Mouse (Mus musculus) cerebellum, adult 11-12 months (tissue): Measurements from ENCODE around the gene Gmfg.

Experiments
- DNase-seq: peaks from one replicate; pipeline ENCODE4 v3.0.0; 2022

Gmfg gene

GRCm38 (mm10) chr7:28436932-28437570 lies at the start of gene Gmfg:
Gmfg (plus strand) TSS chr7:28437447.
- DNase-seq, result peak; percentile 79

DNA sequence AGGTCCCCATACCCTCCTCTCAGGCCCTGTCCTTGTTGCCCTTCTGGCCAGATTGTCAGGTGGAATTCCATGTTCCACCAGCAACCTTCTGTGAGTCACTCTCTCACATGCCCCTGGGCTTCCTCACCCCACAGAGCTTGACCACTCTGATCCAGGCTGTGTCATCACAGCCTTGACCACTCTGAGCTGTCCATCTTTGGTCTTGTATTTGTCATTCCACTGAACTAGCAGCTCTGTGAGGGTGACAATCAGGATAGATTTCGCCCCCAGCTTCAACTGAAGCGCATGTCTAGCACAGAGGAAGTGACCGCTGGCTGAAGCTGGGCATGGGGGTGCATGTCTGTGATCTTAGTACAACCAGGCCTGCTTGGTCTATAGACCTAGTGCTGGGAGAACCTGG lies 46.9 kb upstream of the Gmfg start:
- no peak for DNase-seq

- DNase-seq, result peak; percentile 99
Observed at GRCm38 (mm10) chr7:28392429-28393271, 44.6 kb upstream of the Gmfg start, which contains the start of the genes Med29 and Paf1. Med29 (minus strand) TSS chr7:28392708. Paf1 (plus strand) TSS chr7:28392951.

DNA sequence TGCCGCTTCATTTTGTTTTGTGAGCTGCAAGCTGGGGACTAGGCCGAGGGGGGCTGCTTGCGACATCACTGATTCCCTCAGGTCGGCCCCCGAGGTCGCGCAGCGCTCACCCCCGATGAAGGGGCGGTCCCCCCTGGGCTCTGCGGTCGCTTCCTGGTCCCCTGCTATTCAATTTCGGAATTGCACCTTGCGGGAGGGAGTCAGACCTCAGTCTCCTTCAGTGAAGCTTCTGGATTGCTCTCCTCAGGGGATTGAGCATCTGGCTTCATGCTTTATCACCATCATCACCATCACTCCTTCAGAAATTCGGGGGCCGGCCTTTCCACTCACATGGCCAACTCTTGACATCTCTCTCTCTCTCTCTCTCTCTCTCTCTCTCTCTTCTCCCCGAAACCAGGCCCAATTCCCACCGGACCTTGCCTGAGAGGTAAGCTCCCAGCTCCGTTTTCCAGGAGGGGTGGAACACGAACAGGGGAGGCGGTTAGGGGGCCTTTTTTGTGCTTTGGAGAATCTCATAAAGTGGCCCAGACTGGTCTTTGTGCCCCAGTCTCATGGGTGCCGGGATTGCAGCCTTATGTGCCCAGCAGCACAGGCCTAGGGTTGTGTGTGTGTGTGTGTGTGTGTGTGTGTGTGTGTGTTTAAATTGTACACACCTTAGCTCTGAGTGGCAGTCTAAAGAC lies 43.8 kb upstream of the Gmfg start:
- DNase-seq, result no peak

DNA sequence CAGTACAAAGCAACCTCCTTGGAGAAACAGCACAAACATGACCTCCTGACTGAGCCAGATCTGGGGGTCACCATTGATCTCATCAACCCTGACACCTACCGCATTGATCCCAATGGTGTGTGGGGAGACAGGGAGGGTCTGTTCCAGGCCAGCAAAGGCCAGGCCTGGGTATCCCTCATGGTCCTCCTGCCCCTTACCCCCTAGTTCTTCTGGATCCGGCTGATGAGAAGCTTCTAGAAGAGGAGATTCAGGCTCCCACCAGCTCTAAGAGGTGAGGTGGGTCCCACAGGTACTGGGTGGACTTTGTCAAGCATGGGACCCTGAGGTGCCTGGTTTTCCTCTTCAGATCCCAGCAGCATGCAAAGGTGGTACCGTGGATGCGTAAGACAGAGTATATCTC lies 41.8 kb upstream of the Gmfg start:
- no peak for DNase-seq

DNA sequence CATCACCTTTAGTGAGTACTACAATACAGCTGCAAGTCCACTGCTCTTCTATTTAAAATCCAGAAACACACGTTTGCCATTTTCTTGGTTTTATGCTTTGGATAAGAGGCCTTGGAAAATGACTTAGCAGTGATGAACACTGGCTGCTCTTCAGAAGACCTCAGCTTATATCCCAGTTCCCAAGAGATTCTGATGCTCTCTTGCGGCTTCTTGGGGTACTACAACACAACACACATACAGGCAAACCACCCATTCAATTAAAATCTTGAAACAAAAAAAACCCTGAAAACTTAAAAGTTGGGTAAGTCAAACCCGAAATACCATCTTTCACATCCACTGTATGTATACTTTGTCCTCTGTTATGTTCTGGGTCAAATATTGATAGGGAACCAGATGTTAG lies 39.2 kb upstream of the Gmfg start:
- DNase-seq, result no peak

DNA sequence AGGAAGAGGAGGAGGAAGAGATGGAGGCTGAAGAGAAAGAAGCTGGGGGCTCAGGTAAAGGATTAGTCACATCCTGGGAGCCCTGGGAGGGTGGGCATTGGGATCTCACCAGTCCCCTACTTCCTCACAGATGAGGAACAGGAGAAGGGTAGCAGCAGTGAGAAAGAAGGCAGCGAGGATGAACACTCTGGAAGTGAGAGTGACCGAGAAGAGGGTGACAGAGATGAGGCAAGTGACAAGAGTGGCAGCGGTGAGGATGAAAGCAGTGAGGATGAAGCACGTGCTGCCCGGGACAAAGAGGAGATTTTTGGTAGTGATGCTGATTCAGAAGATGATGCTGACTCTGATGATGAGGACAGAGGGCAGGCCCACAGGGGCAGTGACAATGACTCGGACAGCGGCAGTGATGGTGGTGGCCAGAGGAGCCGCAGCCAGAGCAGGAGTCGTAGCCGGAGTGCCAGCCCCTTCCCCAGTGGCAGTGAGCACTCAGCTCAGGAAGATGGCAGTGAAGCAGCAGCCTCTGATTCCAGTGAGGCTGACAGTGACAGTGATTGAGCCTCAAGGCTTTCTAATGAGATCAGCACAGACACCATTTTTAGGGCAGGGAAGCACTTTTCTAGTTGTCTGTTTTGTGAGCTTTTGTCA lies 38.4 kb upstream of the Gmfg start:
- no peak for DNase-seq

GRCm38 (mm10) chr7:28401030-28401429 lies 36.2 kb upstream of the Gmfg start:
- no peak for DNase-seq

- DNase-seq, result no peak
Observed at GRCm38 (mm10) chr7:28401942-28402341, 35.3 kb upstream of the Gmfg start.

GRCm38 (mm10) chr7:28410841-28411475 lies 26.3 kb upstream of the Gmfg start:
- no peak for DNase-seq

DNA sequence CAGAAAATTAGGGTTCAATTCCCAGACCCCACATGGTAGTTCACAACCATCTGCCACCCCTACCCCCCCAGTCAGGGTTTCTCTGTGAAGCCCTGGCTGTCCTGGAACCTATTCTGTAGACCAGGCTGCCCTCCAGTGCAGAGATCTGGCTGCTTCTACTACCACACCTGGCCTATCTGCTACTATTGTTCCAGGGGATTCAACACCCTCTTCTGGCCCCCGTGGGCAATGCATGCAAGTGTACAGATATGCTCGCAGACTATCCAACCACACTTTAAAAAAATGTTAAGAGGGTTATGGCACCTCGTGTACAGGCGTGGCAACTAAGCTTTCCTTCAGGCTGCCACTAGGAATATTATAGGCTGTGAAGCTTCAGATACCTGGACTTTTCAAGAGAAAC lies 24.4 kb upstream of the Gmfg start:
- no peak for DNase-seq

- no peak for DNase-seq
Observed at GRCm38 (mm10) chr7:28417368-28417767, 19.9 kb upstream of the Gmfg start.

- DNase-seq, result no peak
Observed at GRCm38 (mm10) chr7:28418096-28418670, 19.1 kb upstream of the Gmfg start.

GRCm38 (mm10) chr7:28419416-28419815 lies 17.8 kb upstream of the Gmfg start:
- DNase-seq, result no peak

DNA sequence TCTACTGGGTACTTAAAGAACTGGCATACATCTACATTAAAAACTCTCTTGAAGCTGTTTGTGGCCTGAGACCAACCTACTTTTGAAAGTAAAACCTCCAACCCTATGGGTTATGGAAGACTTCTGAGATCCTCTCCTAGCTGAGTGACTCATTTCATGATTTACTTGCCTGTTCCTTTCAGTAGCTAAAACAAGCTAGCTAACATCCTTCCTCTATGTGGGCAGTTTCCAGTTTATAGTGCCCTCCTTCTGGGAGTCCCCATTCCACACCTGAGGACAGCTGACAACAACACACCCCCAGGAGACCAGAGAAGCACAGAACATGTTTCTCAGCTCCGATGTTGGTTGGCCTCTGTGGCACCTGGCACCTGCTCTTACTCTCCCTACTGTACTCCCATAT lies 14.2 kb upstream of the Gmfg start:
- DNase-seq, result no peak

DNA sequence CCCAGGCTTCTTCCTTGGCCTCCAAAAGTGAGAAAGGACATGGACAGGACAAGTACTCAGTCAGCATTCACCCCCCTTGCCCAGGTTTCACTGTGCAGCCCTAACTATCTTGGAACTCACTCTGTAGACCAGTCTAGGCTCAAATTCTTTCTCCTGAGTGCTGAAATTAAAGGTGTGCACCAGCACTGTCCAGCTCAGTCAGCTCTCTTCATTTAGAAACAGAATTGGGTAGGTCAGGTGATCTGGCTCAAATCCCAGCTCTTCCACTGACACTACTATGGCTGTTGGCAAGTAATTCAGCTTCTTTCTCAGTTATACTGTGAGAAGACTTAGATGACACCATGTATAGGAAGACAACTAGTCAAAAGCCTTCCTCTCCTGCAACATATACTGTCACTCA lies 9.5 kb upstream of the Gmfg start:
- no peak for DNase-seq

DNA sequence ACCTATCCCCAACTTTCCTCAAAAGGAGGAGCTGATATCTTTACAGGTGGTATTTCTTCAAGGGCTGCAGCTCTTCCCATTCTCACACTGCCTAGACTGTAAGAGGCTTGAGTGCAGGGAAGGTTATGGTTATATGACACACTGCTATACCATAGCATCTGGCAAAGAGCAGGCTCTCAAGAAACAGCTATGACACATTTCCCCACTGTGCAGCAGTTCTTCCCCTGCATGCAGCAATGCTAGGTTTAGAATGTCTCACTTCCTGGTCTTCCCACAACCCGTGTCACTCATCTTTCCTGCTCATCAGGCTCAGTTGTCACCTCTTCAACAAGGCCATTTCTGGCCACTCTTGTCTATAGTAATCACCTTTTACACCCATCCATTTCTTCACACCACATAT lies 6.7 kb upstream of the Gmfg start:
- DNase-seq, result no peak

- DNase-seq, result no peak
Observed at GRCm38 (mm10) chr7:28432252-28432651, 5.0 kb upstream of the Gmfg start.

GRCm38 (mm10) chr7:28435660-28436259 lies 1.5 kb upstream of the Gmfg start:
- DNase-seq, result peak; percentile 72

- DNase-seq, result peak; percentile 100
Observed at GRCm38 (mm10) chr7:28436271-28436904, 859 bp upstream of the Gmfg start.

DNA sequence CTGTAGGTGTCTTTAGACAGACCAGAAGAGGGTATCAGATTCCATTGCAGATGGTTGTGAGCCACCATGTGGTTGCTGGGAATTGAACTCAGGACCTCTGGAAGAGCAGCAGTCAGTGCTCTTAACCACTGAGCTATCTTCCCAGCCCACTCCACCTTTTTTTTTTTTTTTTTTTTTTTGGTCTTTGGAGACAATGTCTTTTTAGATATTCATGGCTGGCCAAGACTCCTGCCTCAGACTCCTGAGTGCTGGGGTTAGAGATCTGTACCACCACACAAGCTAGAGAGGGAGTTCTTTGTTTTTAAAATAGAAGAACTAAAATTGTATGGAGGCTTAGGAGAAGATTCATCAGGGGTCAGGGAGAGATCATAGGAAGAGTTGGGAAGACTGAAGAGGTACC lies 717 bp downstream of the Gmfg start:
- no peak for DNase-seq
